Mouse (Mus musculus) CD4-positive, CD25-positive, alpha-beta regulatory T cell, adult 2 months (primary cell): ENCODE measurements around the gene Slc32a1.

ENCODE experiments used
- DNase-seq: peaks from one replicate; pipeline ENCODE4 v3.0.0-alpha.2; 2012; ENCODE audit warnings: low read depth, low spot score

The Slc32a1 gene

GRCm38 (mm10) chr2:158610488-158611325, at the start of gene Slc32a1:
Slc32a1 (plus strand) TSS chr2:158610767.
- peak; percentile 45 for DNase-seq

- DNase-seq = no peak
Observed at GRCm38 (mm10) chr2:158560801-158561200, 49.8 kb upstream of the Slc32a1 start.

- DNase-seq = no peak
Observed at GRCm38 (mm10) chr2:158561371-158562144, 49.0 kb upstream of the Slc32a1 start.

GRCm38 (mm10) chr2:158570421-158571081, 40.0 kb upstream of the Slc32a1 start:
- peak; percentile 54 for DNase-seq

GRCm38 (mm10) chr2:158579979-158580378, 30.6 kb upstream of the Slc32a1 start:
- no peak for DNase-seq

- DNase-seq = no peak
Observed at GRCm38 (mm10) chr2:158584621-158585358, 25.8 kb upstream of the Slc32a1 start.

GRCm38 (mm10) chr2:158588524-158589271, 21.9 kb upstream of the Slc32a1 start:
- no peak for DNase-seq

GRCm38 (mm10) chr2:158590495-158590894, 20.1 kb upstream of the Slc32a1 start:
- no peak for DNase-seq

GRCm38 (mm10) chr2:158591286-158591685, 19.3 kb upstream of the Slc32a1 start:
- DNase-seq = no peak

- no peak for DNase-seq
Observed at GRCm38 (mm10) chr2:158593371-158593770, 17.2 kb upstream of the Slc32a1 start.

GRCm38 (mm10) chr2:158595103-158595502, 15.5 kb upstream of the Slc32a1 start:
- DNase-seq = no peak

- DNase-seq = no peak
Observed at GRCm38 (mm10) chr2:158595577-158595976, 15.0 kb upstream of the Slc32a1 start.

GRCm38 (mm10) chr2:158596803-158597202, 13.8 kb upstream of the Slc32a1 start:
- DNase-seq = no peak

GRCm38 (mm10) chr2:158600517-158600916, 10.1 kb upstream of the Slc32a1 start:
- no peak for DNase-seq

- no peak for DNase-seq
Observed at GRCm38 (mm10) chr2:158601326-158601725, 9.2 kb upstream of the Slc32a1 start.

GRCm38 (mm10) chr2:158602663-158603062, 7.9 kb upstream of the Slc32a1 start:
- DNase-seq = no peak

GRCm38 (mm10) chr2:158606511-158606964, 4.0 kb upstream of the Slc32a1 start:
- DNase-seq = no peak

GRCm38 (mm10) chr2:158609681-158610080, 886 bp upstream of the Slc32a1 start:
- DNase-seq = peak; percentile 23

GRCm38 (mm10) chr2:158611326-158611719, 756 bp downstream of the Slc32a1 start:
- no peak for DNase-seq
